Mouse (Mus musculus) olfactory bulb, adult 2 months (tissue): ENCODE data around the gene Fam120a. TPM values are rescaled to one million over a fixed set of nuclear protein-coding genes. Genes with fewer than 3 reads are reported as not detected.

Experiments used
- H3K27ac ChIP-seq: fragments of 200-500 bp; 2 replicates; pipeline ENCODE4 v1.5.1; 2012; ENCODE audit warnings: low read depth, low read length; ENCODE audit not compliant: insufficient read depth
- H3K4me1 ChIP-seq: fragments of 200-500 bp; 2 replicates; pipeline ENCODE4 v1.6.1; 2012; ENCODE audit warnings: low read length; ENCODE audit not compliant: control insufficient read depth, insufficient read depth
- H3K4me3 ChIP-seq: fragments of 200-500 bp; 2 replicates; pipeline ENCODE4 v1.5.1; 2012; ENCODE audit warnings: mild to moderate bottlenecking, low read depth, low read length, moderate library complexity; ENCODE audit not compliant: insufficient read depth
- CTCF ChIP-seq: fragments of 200-500 bp; IDR thresholded peaks from 2 replicates; pipeline ENCODE4 v1.5.1; 2012; ENCODE audit warnings: low read depth, mild to moderate bottlenecking, low read length, moderate library complexity; ENCODE audit not compliant: insufficient read depth
- POLR2A ChIP-seq: fragments of 200-500 bp; IDR thresholded peaks from 2 replicates; pipeline ENCODE4 v1.6.1; 2012; ENCODE audit warnings: mild to moderate bottlenecking, low read depth, low read length, moderate library complexity; ENCODE audit not compliant: insufficient read depth
- WGBS: fragments of 180-500 bp; shearing (Covaris S2); methylation state at CpG from one replicate; pipeline ENCODE4 v1.1.7; 2018; 5-methylcytosine and 5-hydroxymethylcytosine counted together
- polyA plus RNA-seq: library from polyadenylated mRNA; stranded (reverse); fragments of >200 nt; gene quantifications from 2 replicates; pipeline ENCODE4 v1.2.4, GENCODE M21; 2012; ENCODE audit warnings: low replicate concordance; ENCODE audit not compliant: missing spikeins, insufficient read depth, insufficient read length

Gene Fam120a
- polyA plus RNA-seq, 1 experiment = 79.3 TPM

DNA sequence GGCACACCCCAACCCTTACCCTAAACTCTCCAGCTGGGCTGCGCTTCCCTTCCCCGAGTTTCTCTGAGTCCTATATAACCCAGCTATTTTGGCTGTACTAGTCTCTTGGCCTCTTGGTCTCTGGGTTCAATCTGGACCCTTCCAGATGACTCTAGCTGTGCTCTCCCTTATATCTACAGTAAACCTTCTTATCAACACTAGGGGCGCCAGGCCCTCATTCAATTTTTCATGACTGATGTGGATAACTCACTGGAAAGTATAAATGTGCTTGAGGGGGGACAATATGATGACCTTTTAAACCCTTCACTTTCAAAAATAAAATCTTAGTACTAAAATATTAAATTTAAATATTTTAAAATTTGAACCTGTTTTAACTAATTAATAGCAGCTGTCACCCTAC, 115.0 kb downstream of the Fam120a start:
- TF ChIP-seq POLR2A (no peak), CTCF (no peak)
- Histone ChIP-seq H3K4me3 (no peak overlapping the region), H3K4me1 (peaks cover 42% of the 10 kb centered on the region), H3K27ac (no peak overlapping the region)
- WGBS = 64% methylated on average over 3 of the region's 3 CpGs

DNA sequence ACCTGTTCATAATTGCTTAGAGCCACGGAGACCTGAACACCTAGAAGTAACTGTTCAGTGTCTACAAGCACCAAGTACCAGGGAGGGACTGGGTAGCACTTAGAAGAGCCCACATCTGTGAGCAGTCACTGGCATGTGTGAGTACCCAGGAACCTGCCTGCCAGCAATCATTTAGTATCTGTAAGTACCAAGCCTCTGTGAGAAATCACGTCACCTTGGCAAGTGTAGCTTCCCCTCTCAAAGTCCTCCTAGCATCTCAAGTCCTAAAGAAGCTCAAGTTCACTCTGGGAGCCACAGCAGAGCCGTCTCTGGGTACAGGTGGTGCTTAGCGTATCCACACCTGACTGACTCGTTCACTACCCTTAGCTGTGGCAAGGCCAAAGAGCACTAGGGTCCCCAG, 116.1 kb downstream of the Fam120a start:
- no peak overlapping the region for H3K27ac ChIP-seq
- TF ChIP-seq POLR2A (no peak), CTCF (no peak)
- 88% methylated on average over 5 of the region's 5 CpGs for whole genome bisulfite sequencing
- no peak overlapping the region for H3K4me3 ChIP-seq
- H3K4me1 ChIP-seq = peaks cover 38% of the 10 kb centered on the region

DNA sequence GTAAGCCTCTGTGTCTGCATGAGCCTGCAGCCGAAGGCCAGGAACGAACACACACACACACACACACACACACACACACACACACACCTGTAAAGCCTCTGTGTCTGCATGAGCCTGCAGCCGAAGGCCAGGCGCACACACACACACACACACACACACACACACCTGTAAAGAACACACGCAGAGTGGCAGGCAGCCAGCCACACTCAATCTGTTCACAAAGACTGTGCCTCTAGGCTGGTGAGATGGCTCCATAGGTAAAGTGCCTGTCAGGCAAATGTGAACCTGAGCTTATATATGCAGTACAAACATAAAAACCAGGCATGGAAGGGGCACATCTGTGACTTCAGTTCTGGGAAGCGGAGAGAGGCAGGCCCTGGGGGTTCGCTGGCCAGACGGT, 117.0 kb downstream of the Fam120a start:
- no peak overlapping the region for H3K27ac ChIP-seq
- TF ChIP-seq CTCF (no peak), POLR2A (no peak)
- H3K4me1 ChIP-seq = peaks cover 38% of the 10 kb centered on the region
- 75% methylated on average over 8 of the region's 8 CpGs for WGBS
- no peak overlapping the region for H3K4me3 ChIP-seq

DNA sequence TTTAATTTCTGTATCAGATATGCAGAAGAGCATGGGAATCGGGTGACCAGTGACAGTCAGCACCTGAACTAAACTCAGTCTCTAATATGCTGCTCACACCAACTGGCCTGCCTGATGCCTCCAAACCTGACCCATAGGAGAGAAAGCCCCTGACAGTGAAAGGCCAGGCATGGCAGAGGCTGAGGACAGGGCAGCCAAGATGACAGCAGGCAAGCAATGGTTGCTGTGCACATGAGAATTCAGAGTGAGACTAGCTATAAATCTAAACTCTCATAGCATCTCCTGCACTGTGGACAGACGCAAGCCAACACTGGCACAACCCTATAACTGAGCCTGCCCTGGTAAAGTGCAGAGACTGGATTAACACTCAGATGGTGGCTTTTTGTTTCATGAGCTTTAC, 117.5 kb downstream of the Fam120a start:
- WGBS = 79% methylated on average over 2 of the region's 2 CpGs

DNA sequence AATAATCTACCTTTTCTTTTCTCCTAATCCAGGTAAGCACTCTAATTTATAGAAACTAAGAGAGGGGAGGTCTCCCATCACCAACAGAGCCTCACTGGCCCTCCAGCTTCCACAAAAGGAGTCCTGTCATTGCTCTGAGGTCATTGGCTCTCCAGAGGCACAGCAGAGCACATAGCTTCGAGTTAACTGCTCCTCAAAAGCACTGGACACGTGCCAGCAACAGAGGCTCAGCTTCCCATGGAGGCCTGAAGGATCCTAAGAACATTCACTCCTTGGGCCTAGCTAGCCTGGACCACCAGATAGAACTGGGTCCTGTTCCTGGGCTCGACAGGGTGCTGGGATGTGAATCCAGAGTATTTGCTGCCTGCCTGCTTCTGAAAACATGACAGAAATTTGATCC, 118.7 kb downstream of the Fam120a start:
- Histone ChIP-seq H3K27ac (no peak overlapping the region), H3K4me1 (peaks cover 29% of the 10 kb centered on the region), H3K4me3 (no peak overlapping the region)
- WGBS = 32% methylated on average over 3 of the region's 3 CpGs
- no peak for TF ChIP-seq CTCF
- TF ChIP-seq POLR2A = no peak

More for the DNA sequence above, 117.5 kb downstream of the Fam120a start:
- no peak overlapping the region for H3K4me3 ChIP-seq
- no peak overlapping the region; the same call in 1 of the 2 replicates for H3K27ac ChIP-seq
- TF ChIP-seq POLR2A = no peak
- TF ChIP-seq CTCF = no peak
- peaks cover 36% of the 10 kb centered on the region for H3K4me1 ChIP-seq

DNA sequence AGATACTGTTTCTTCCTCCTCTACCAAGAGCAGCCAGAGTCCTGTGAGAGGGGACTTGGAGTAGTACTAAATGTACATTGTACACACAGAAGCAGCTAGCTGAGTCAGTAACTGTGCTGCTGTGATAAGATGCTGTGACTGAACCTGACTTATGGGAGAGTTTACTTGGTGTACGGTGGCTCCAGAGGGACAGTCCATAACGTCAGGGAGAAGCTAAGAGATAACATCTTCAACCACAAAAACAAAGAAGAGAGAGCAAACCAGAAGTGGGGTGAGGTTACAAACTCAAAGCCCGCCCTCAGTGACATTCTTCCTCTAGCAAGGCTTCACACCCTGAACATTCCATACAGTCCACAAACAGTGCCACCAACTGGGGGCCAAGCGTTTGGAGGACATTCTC, 122.5 kb downstream of the Fam120a start:
- no peak overlapping the region for H3K4me3 ChIP-seq
- WGBS = 66% methylated on average over 4 of the region's 4 CpGs
- TF ChIP-seq POLR2A (no peak), CTCF (no peak)
- H3K27ac ChIP-seq = no peak overlapping the region
- peaks cover 29% of the 10 kb centered on the region for H3K4me1 ChIP-seq

DNA sequence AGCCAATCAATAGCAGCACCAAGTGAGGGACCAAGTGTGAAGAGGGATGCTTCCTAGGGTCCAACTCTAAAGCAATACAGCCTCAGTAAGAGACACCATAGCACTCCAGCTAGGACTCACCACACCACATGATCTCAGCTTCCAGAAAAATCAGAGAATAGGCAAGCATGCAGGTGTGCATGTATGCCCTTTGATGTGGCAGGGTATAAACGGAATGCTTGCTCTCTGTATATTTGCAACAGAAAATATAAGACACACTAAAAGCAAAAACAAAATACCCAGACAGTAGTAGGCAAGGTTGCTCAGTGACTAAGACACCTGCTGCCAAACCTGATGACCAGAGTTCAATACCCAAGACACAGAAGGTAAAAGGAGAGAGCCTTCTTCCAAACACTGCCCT, 124.3 kb downstream of the Fam120a start:
- Histone ChIP-seq H3K27ac (no peak overlapping the region), H3K4me3 (no peak overlapping the region), H3K4me1 (peaks cover 19% of the 10 kb centered on the region)
- WGBS = 77% methylated on average over 1 of the region's 1 CpGs
- TF ChIP-seq CTCF = no peak
- no peak for TF ChIP-seq POLR2A

DNA sequence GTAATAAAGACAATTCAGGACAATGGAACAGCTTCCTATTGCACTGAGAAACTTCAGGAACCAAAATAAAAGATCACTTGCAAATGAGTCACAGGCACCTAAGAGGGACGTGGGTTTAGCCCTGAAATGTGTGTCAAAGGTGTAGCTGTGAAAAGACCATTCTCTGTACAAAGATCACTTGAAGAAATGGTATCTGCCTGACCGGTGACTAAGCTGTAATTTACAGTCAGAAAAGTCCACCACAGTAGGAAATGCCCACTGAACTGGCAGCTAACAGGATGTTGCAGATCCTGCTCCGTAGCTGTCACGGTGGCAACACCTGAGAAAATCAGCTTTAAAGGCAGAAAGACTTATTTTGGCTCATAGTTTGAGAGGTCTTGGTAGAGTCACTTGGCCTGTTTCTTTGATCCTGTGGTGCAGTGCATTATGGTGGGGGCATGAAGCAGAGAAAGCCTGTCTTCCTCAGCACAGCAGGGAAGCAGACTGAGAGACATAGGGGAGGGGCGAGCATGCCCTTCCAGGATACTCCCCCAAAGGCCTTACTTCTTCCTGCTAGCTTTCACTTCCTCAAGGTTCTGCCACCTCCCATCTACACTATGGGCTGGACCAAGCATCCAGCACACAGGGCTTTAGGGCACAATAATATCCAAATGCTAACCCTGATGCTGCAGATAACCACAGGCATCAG, 125.8 kb downstream of the Fam120a start:
- WGBS = 63% methylated on average over 5 of the region's 5 CpGs
- Histone ChIP-seq H3K27ac (no peak overlapping the region), H3K4me3 (no peak overlapping the region), H3K4me1 (peaks cover 15% of the 10 kb centered on the region)
- TF ChIP-seq POLR2A = no peak
- TF ChIP-seq CTCF = no peak

DNA sequence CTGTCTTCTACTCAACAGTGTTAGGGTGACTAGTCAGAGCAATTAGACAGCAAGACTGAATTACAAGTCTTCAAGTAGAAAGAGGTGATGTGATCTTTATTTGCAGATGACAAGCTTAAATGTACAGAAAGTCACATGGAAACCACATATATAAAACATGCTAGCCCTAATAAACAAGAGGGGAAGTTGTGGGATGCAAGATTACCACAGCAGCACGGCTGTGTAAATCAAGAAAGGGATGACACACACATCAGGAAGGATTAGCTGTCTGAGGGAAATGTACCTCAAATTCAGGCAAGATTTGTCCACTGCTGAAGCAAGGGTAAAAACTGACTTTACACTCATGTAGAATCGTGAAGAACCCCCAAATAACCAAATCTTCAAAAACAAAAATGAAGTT, 129.5 kb downstream of the Fam120a start:
- Histone ChIP-seq H3K27ac (no peak overlapping the region), H3K4me1 (peaks cover 25% of the 10 kb centered on the region), H3K4me3 (no peak overlapping the region)
- WGBS = 80% methylated on average over 2 of the region's 2 CpGs
- no peak for TF ChIP-seq POLR2A
- TF ChIP-seq CTCF = no peak

DNA sequence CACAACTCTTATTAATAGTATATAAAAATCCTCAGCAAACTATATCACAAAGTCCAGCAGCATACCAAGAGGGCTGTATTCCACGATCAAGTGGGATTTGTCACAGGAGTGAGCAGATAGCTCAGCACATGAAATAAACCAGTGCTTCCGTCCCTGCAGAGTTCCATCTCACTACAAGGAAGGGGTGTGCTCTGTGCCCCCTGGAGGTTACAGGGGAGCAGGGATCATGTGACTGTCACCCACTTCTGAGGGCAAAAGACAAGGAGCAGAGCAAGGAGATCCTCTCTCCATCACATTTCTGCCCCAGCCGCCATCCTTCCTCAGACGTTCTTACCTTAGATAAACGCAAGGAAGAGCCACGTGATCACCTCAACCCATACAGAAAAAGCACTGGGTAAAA, 130.3 kb downstream of the Fam120a start:
- WGBS = 91% methylated on average over 6 of the region's 6 CpGs
- TF ChIP-seq POLR2A = no peak
- no peak overlapping the region for H3K27ac ChIP-seq
- no peak overlapping the region for H3K4me3 ChIP-seq
- peaks cover 24% of the 10 kb centered on the region for H3K4me1 ChIP-seq
